Mouse (Mus musculus): ENCODE measurements around the gene Tpx2.

Gene Tpx2

GRCm38 (mm10) chr2:152914310-152915120, 66.8 kb downstream of the Tpx2 start:
- peak; percentile 77 for DNase-seq (ENCODE audit: low read depth, low spot score)

GRCm38 (mm10) chr2:152915453-152915852, 67.7 kb downstream of the Tpx2 start:
- DNase-seq (ENCODE audit: low read depth, low spot score) = no peak

GRCm38 (mm10) chr2:152916111-152916510, 68.3 kb downstream of the Tpx2 start:
- no peak for DNase-seq (ENCODE audit: low read depth, low spot score)

GRCm38 (mm10) chr2:152917671-152918070, 69.9 kb downstream of the Tpx2 start:
- no peak for DNase-seq (ENCODE audit: low read depth, low spot score)

- DNase-seq (ENCODE audit: low read depth, low spot score) = no peak
These were observed 74.6 kb downstream of the Tpx2 start for GRCm38 (mm10) chr2:152922376-152922775.

- DNase-seq (ENCODE audit: low read depth, low spot score) = no peak
These were observed 75.9 kb downstream of the Tpx2 start for GRCm38 (mm10) chr2:152923621-152924020.

- no peak for DNase-seq (ENCODE audit: low read depth, low spot score)
These were observed 76.4 kb downstream of the Tpx2 start for GRCm38 (mm10) chr2:152924128-152924527.

- DNase-seq (ENCODE audit: low read depth, low spot score) = no peak
These were observed 76.8 kb downstream of the Tpx2 start for GRCm38 (mm10) chr2:152924543-152924942.

- peak; percentile 47 for DNase-seq (ENCODE audit: low read depth, low spot score)
These were observed 77.6 kb downstream of the Tpx2 start for GRCm38 (mm10) chr2:152925189-152925872.

- no peak for DNase-seq (ENCODE audit: low read depth, low spot score)
These were observed 79.1 kb downstream of the Tpx2 start for GRCm38 (mm10) chr2:152926896-152927295.

- no peak for DNase-seq (ENCODE audit: low read depth, low spot score)
These were observed 79.6 kb downstream of the Tpx2 start for GRCm38 (mm10) chr2:152927371-152927770.

GRCm38 (mm10) chr2:152928219-152928987, 80.6 kb downstream of the Tpx2 start:
- DNase-seq (ENCODE audit: low read depth, low spot score) = no peak

GRCm38 (mm10) chr2:152928988-152929370, 81.2 kb downstream of the Tpx2 start:
- no peak for DNase-seq (ENCODE audit: low read depth, low spot score)

- no peak for DNase-seq (ENCODE audit: low read depth, low spot score)
These were observed 82.5 kb downstream of the Tpx2 start for GRCm38 (mm10) chr2:152930276-152930675.

GRCm38 (mm10) chr2:152931456-152932160, 83.8 kb downstream of the Tpx2 start:
- no peak for DNase-seq (ENCODE audit: low read depth, low spot score)

GRCm38 (mm10) chr2:152933048-152933447, 85.3 kb downstream of the Tpx2 start, which contains the start of gene Foxs1:
TSS of gene Foxs1 (minus strand) at chr2:152933208.
- no peak for DNase-seq (ENCODE audit: low read depth, low spot score)

- peak; percentile 54 for DNase-seq (ENCODE audit: low read depth, low spot score)
These were observed 85.8 kb downstream of the Tpx2 start for GRCm38 (mm10) chr2:152933614-152934013.

- no peak for DNase-seq (ENCODE audit: low read depth, low spot score)
These were observed 92.1 kb downstream of the Tpx2 start for GRCm38 (mm10) chr2:152939846-152940245.

- no peak for DNase-seq (ENCODE audit: low read depth, low spot score)
These were observed 93.3 kb downstream of the Tpx2 start for GRCm38 (mm10) chr2:152941106-152941505.

- no peak for DNase-seq (ENCODE audit: low read depth, low spot score)
These were observed 94.0 kb downstream of the Tpx2 start for GRCm38 (mm10) chr2:152941776-152942175.

- DNase-seq (ENCODE audit: low read depth, low spot score) = no peak
These were observed 95.2 kb downstream of the Tpx2 start for GRCm38 (mm10) chr2:152942898-152943515.
